Mouse (Mus musculus) heart, postnatal 14 days (tissue): ENCODE data around the gene Krtap1-3. TPM values are rescaled to one million over a fixed set of nuclear protein-coding genes. Genes with fewer than 3 reads are reported as not detected.
"Not testable (repeated sequence)": the region's sequence is repeated elsewhere in the genome, so short reads cannot be mapped to it uniquely, and the experiment has no call there.

ENCODE experiments used
- DNase-seq, 2 experiments: peaks; one replicate each; pipeline ENCODE4 v3.0.0; 2021 to 2022
- intact Hi-C: fragments of 180-260 bp; cut with DNase I; formaldehyde crosslinking; loops from one replicate; pipeline ENCODE4 v1.15.1; 2025
- long read RNA-seq, 2 experiments: library from polyadenylated mRNA; stranded (forward); transcript quantifications; one replicate each; pipeline ENCODE4 v2.0.0; 2021
- total RNA-seq, 2 experiments: library from RNA; stranded (reverse); gene quantifications; 2 replicates each; pipeline ENCODE4 v1.2.3; 2021

Krtap1-3 gene
- not detected for total RNA-seq
- long read RNA-seq, experiment 1: 0 reads
- long read RNA-seq, experiment 2: 0 reads

- intact Hi-C loops: no loop called here
- no peak for DNase-seq
These were observed at the start of gene Krtap1-3 for GRCm38 (mm10) chr11:99590981-99591380. Gene Krtap1-3 (minus strand): TSS chr11:99591339.

- intact Hi-C loops: no loop called here
These were observed 49.8 kb upstream of the Krtap1-3 start for GRCm38 (mm10) chr11:99640926-99641325.

GRCm38 (mm10) chr11:99637086-99637485, 45.9 kb upstream of the Krtap1-3 start:
- intact Hi-C loops: no loop called here
- no peak for DNase-seq

More at GRCm38 (mm10) chr11:99640926-99641325, 49.8 kb upstream of the Krtap1-3 start:
- no peak for DNase-seq

- intact Hi-C loops: no loop called here
- DNase-seq: no peak
These were observed 43.6 kb upstream of the Krtap1-3 start, which contains the start of gene Krtap4-2 for GRCm38 (mm10) chr11:99634653-99635134. Gene Krtap4-2 (minus strand): TSS chr11:99635084.

DNA sequence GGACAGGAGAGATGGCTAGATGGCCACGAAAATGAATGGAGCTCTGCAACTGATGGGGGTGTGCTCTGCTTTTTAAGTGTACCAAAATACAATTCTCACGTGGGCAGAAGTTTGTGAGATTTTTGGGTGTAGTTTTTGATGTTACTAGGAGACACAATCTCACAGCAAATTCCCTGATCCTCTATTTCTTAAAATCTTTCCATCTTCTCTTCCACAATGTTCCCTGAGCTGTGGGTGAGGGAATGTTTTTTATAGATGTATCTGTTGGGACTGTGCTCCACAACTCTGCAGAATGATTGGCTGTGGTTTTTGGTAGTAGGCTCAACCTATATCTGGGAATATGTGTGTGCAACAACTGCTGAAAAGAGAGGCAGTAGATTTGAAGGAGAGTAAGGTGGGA, 42.2 kb upstream of the Krtap1-3 start:
- intact Hi-C loops: no loop called here
- no peak for DNase-seq

DNA sequence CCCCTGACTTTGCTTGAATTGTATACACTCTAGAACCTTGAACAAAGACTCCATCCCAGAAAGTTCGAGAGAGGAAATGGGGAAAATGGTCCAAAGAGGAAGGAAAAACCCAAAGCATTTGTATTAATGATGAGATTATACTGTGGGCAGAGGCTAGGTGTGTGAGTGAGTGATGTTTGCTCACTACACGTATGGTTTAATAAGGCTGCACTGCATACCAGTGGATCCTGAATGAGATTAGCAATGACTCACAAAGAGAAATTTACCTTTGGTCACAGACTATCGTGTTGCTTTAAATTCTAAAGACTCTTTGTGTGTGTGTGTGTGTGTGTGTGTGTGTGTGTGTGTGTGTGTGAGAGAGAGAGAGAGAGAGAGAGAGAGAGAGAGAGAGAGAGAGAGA, 39.8 kb upstream of the Krtap1-3 start:
- intact Hi-C loops: no loop called here

DNA sequence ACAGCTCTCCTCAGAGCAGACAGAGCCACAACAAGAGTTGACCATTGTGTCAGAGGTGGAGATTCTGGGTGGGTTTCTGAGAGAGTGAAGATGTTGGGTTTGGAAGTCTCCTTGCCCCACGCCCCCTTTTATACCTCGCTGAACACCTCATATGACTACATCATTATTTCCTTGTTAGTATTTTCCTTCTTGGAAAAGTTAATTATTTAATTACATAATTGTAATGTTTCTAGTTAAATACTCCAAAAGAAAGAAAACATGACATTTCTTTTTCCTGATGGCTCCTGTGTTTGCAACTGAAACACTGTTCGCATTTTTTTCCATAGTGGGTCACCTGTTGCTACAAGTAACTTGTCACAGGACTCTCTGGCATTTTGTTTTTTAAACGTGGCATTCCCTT, 37.0 kb upstream of the Krtap1-3 start, which contains the start of gene Krtap4-1:
TSS of gene Krtap4-1 (minus strand) at position 101 of the 400 bp plus-strand sequence.
- DNase-seq: no peak
- intact Hi-C loops: no loop called here

More for the DNA sequence above, 39.8 kb upstream of the Krtap1-3 start:
- DNase-seq: no peak

DNA sequence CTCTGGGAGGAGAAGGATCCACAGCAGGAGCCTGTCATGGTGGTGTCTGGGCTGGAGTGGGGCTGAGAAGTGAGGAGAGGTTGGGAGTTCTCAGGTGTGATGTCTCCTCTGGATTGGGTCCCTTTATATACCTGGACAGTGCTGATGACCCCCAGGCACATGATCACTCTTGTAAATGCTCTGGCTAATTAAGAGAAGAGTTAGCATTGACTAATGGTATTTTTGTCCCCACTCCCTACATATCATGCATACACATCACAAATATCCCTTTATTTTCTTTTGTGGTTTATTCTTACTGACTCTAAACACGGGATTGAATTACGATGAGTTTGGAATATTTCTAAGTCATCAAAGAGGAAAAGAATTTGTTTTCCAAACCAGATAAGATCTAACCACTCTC, 29.2 kb upstream of the Krtap1-3 start, which contains the start of gene Gm11562:
TSS of gene Gm11562 (minus strand) at position 101 of the 400 bp plus-strand sequence.
- no peak for DNase-seq
- intact Hi-C loops: no loop called here

DNA sequence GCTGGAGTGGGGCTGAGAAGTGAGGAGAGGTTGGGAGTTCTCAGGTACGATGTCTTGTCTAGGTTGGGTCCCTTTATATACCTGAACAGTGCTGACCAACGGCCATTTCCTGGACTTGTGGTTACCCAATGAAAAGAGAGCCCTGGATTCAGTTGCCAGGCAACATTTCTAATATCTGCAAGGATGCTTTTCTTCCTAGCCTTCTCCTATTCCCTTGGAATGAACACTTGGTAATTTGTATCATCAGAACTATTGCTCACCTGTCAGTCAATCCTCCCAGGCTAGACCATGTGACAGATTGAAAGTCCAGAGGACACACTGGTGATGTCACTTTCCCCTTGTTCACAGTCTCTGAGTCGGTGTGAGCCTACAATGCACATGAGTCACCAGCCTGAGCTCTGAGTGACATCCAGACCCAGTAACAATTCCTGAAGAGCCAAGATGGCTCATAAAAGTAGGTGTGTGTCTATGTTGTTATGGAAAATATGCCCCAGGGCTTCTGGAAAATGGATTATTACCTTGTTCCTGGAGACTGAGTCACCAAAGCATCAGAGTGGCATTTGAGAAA, 23.7 kb upstream of the Krtap1-3 start, which contains the start of gene Krtap2-4:
TSS of gene Krtap2-4 (minus strand) at position 51 of the 568 bp plus-strand sequence.
- no peak for DNase-seq
- intact Hi-C loops: no loop called here

GRCm38 (mm10) chr11:99610089-99610488, 18.9 kb upstream of the Krtap1-3 start, which contains the start of gene Gm11937:
Gene Gm11937 (minus strand): TSS chr11:99610189.
- intact Hi-C loops, DNase-seq: not testable (repeated sequence)

DNA sequence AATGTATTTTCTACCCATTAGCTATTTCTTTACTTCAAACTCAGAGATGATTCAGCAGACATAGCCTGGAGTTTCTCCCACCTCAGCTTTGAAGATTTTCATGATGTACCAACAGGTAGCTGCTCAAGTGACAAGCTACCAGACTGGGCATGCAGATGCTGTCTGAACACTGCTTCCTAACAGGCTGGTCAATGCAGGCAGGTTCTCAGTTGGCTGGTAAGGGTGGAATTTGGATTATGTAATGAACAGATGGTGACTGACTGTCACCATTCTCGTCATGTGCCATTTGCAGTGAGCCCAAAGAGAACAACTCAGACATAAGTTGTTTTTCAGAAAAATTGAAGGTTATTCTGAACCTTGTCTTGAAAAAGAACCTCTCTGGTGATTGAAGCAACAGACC, 18.0 kb upstream of the Krtap1-3 start:
- intact Hi-C loops: no loop called here
- DNase-seq: no peak

- intact Hi-C loops, DNase-seq: not testable (repeated sequence)
These were observed 12.1 kb upstream of the Krtap1-3 start, which contains the start of gene Gm11938 for GRCm38 (mm10) chr11:99603208-99603607. Gene Gm11938 (minus strand): TSS chr11:99603308.

- DNase-seq, intact Hi-C loops: not testable (repeated sequence)
These were observed 6.6 kb upstream of the Krtap1-3 start, which contains the start of gene Krtap9-3 for GRCm38 (mm10) chr11:99597742-99598141. Gene Krtap9-3 (minus strand): TSS chr11:99598105.

DNA sequence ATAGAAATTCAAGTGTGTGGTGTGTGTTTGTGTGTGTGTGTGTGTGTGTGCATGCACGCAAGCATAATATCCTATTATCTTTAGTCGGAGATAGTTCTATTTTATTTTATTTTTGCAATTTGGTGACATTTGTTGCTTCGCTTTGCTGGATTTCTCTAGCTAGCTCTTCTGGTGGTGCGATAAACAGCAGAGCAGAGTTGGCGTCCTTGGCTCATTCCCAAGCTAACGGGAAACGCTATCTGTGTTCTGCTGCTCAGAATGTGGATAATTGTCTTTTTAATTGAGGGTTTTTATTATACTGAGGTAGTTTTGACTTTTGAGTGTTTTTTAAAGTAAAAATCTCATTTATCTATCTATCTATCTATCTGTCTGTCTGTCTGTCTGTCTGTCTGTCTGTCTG, 6.0 kb downstream of the Krtap1-3 start:
- intact Hi-C loops: no loop called here
- DNase-seq: no peak

GRCm38 (mm10) chr11:99583245-99583704, 7.9 kb downstream of the Krtap1-3 start, which contains the start of gene Krtap1-4:
Gene Krtap1-4 (minus strand): TSS chr11:99583654.
- no peak for DNase-seq
- intact Hi-C loops: no loop called here

DNA sequence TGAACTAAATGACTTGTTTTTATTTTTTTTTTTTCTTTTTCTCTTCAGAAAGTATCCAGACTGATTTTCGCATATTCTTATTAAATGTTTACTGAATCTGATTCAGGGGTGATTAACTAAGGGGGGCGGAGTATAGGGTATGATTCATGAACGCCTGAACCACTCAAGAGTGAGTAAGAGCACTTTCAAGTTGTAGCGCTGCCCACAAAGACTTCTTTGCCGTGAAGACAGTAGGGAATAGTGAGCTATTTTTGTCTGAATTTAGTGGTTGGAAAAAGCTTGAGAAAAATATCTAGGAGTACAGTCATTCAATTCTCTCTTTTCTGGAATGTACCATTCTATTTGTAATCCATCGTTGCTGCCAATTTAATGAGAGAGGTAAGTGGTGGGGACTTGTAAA, 9.6 kb downstream of the Krtap1-3 start:
- intact Hi-C loops: no loop called here

GRCm38 (mm10) chr11:99581051-99581450, 10.1 kb downstream of the Krtap1-3 start:
- no peak for DNase-seq
- intact Hi-C loops: no loop called here

More for the DNA sequence above, 9.6 kb downstream of the Krtap1-3 start:
- DNase-seq: no peak

DNA sequence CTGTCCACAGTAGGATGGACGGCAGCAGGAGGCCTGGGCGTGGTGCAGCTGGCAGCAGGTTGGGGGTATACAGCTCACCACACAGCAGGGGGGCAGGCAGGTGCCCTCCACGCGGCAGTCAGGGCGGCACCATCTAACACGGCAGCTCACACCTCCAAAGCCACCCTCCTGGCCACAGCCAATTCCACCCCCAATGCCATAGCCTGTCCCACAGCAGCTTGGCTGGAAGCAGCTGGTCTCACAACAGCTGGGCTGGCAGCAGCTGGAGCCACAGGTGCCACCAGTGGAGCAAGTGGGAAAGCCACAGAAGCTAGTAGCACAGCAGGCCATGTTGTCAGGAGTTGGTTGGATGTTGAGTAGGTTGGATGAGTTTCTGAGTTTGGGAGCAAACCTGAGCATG, 10.5 kb downstream of the Krtap1-3 start, which contains the start of gene Krtap1-5:
TSS of gene Krtap1-5 (minus strand) at position 381 of the 400 bp plus-strand sequence.
- no peak for DNase-seq
- intact Hi-C loops: no loop called here

GRCm38 (mm10) chr11:99574106-99574505, 17.0 kb downstream of the Krtap1-3 start:
- intact Hi-C loops: loop anchor here (2.0 to 5.0 kb wide), 2 partner anchors 112 to 195 kb away; no protein-coding TSS in a partner anchor
- peak; percentile 58 to 78 for DNase-seq

DNA sequence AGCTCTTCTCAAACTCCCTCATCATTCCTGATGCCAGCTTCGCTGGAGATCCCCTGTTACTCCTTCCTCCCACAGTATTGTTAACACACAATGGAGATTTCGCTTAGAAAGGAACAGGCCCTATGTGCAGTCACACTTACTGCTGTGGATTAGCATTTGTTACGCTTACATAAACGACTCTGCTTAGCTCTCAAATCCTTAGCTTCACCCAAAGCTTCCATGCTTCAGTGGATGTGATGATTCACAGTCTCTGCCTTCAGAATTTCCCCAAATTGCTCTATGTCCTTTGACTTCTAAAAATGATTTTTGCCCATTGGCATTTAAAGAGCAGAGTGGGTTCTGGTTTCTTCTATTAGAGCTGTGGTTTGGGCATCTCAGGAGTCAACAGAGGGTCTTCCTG, 18.0 kb downstream of the Krtap1-3 start:
- intact Hi-C loops: loop anchor here (5.0 kb wide), 1 partner anchor 111 kb away; no protein-coding TSS in a partner anchor
- no peak for DNase-seq

DNA sequence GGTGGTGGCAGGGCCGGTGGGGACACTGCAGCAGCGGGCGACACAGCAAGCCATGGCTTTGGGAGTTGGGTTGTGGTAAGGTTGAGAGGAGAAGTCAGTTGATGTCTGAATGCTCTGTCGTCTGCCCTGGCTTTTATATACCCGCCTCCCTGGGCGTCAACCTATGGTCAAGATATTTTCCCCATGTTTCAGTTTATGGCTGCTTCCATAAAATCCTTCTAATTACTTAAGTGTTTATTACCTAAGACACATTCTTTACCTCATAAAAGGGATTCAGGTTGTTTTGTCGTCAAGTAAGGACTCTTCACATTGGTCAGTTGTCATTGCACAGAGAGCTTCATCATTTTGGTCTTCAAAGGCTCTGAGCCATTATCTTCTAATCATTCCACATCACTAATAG, 24.6 kb downstream of the Krtap1-3 start, which contains the start of gene Krtap3-1:
TSS of gene Krtap3-1 (minus strand) at position 101 of the 400 bp plus-strand sequence.
- intact Hi-C loops: no loop called here
- DNase-seq: no peak
